Mouse (Mus musculus): ENCODE data around the gene Ybey.

DNA sequence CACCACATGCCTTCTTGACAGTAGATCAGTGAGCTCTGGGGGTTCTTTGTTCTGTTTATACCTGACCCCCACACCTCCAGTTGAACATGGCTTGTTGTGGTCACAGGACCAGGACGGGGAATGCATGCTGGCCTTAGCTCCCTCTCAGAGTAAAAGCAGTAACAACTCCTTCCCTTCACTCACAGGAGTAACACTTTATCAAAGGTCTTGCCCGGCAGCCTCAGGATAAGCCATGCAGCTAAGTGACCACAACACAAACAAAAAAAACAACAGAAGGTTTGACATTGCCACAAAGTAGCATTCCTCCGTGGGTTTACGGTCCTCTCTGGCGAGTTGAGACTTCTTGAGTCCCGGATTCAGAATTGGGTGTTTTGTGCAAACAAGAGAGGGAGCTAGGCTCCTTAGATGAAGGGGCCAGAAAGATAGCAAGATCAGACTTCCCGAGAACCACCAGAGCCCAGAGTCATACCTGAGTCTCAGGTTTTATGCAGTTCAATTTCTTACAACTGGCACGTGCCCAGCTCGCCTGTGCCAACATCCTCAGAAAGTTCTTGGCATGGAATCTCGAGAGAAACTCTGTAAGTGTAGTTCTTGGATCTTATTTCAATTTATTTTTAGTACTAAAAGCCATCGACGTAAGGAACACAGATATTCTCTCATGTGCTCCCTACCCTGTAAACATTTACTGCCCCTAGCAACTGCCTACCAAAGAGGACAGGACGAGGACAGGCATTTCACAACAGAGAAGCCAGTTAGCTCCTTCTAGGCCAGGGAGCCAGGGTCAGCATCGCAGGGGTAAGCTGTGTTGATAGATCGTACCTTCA, 21.3 kb downstream of the Ybey start:
- TF ChIP-seq POLR2A (IDR thresholded peaks at IDR 0.05; ENCODE audit: low read depth, low read length) (no peak), CHD1 (IDR thresholded peaks at IDR 0.05; ENCODE audit: low read depth, low read length) (no peak), E2F4 (IDR thresholded peaks at IDR 0.05; ENCODE audit: insufficient replicate concordance, low read depth, low read length) (no peak), ZKSCAN1 (IDR thresholded peaks at IDR 0.05; ENCODE audit: borderline replicate concordance, low read depth, low read length) (no peak), MAFK (IDR thresholded peaks at IDR 0.05; ENCODE audit: insufficient replicate concordance, low read length) (no peak), CTCF (conservative IDR thresholded peaks at IDR 0.05 in 1 of 2, IDR thresholded peaks at IDR 0.05 in 1 of 2; ENCODE audit: low read depth in 2 of 2, low read length in 2 of 2) (no peak), SMC3 (IDR thresholded peaks at IDR 0.05; ENCODE audit: low read depth, low read length) (no peak), NRF1 (IDR thresholded peaks at IDR 0.05; ENCODE audit: low read depth, low read length) (no peak)

Data from CH12.LX (cell line).